Mouse (Mus musculus): ENCODE results near the gene Sin3b. TPM values are rescaled to one million over a fixed set of nuclear protein-coding genes. Genes with fewer than 3 reads are reported as not detected.

Sin3b gene
- total and polyA plus RNA-seq, 3 experiments = 75.2 to 91.6 (median 79.4) TPM

- Histone ChIP-seq H3K27me3 (ENCODE audit: control insufficient read depth, insufficient read depth, low read length) (no peaks in the 10 kb centered on the region), H3K79me2 (replicated peaks; ENCODE audit: control insufficient read depth, insufficient read depth, low read length) (no peaks in the 10 kb centered on the region), H3K36me3 (ENCODE audit: control insufficient read depth, insufficient read depth, low read length) (no peaks in the 10 kb centered on the region), H3K4me3 (no peak overlapping the region), H3K9ac (ENCODE audit: low read depth, low read length) (no peak overlapping the region), H3K4me1 (ENCODE audit: control insufficient read depth, insufficient read depth, low read length) (peaks cover 1% of the 10 kb centered on the region; the same call in 1 of the 2 replicates), H3K27ac (no peak overlapping the region)
- intact Hi-C loops (cut with DNase I) = no loop called here
- TF ChIP-seq POLR2A (IDR thresholded peaks at IDR 0.05; ENCODE audit: insufficient read depth, low read depth, low read length) (no peak), EP300 (IDR thresholded peaks at IDR 0.05; ENCODE audit: insufficient read depth, low read depth, low read length) (no peak), CTCF (IDR thresholded peaks at IDR 0.05) (no peak)
- peak in 1 of 2 experiments; percentile 1 for DNase-seq
- 97% methylated on average over 2 of the region's 2 CpGs for WGBS
Observed at GRCm38 (mm10) chr8:72756031-72756430, 32.9 kb downstream of the Sin3b start.

GRCm38 (mm10) chr8:72756771-72757390, 33.8 kb downstream of the Sin3b start:
- H3K9ac ChIP-seq (ENCODE audit: low read depth, low read length) = no peak overlapping the region
- no peaks in the 10 kb centered on the region for H3K36me3 ChIP-seq (ENCODE audit: control insufficient read depth, insufficient read depth, low read length)
- peak in 1 of 2 experiments; percentile 2 for DNase-seq
- intact Hi-C loops (cut with DNase I) = no loop called here
- no peak for TF ChIP-seq POLR2A (IDR thresholded peaks at IDR 0.05; ENCODE audit: insufficient read depth, low read depth, low read length)
- TF ChIP-seq CTCF (IDR thresholded peaks at IDR 0.05) = no peak
- no peak for TF ChIP-seq EP300 (IDR thresholded peaks at IDR 0.05; ENCODE audit: insufficient read depth, low read depth, low read length)
- no peak overlapping the region for H3K27ac ChIP-seq
- H3K4me3 ChIP-seq = no peak overlapping the region
- no peaks in the 10 kb centered on the region for H3K27me3 ChIP-seq (ENCODE audit: control insufficient read depth, insufficient read depth, low read length)
- 96% methylated on average over 35 of the region's 35 CpGs for WGBS
- no peaks in the 10 kb centered on the region for H3K79me2 ChIP-seq (replicated peaks; ENCODE audit: control insufficient read depth, insufficient read depth, low read length)
- peaks cover 3% of the 10 kb centered on the region; the same call in 1 of the 2 replicates for H3K4me1 ChIP-seq (ENCODE audit: control insufficient read depth, insufficient read depth, low read length)

GRCm38 (mm10) chr8:72757426-72758195, 34.5 kb downstream of the Sin3b start:
- TF ChIP-seq POLR2A (IDR thresholded peaks at IDR 0.05; ENCODE audit: insufficient read depth, low read depth, low read length) (no peak), EP300 (IDR thresholded peaks at IDR 0.05; ENCODE audit: insufficient read depth, low read depth, low read length) (no peak), CTCF (IDR thresholded peaks at IDR 0.05) (no peak)
- H3K4me3 ChIP-seq = no peak overlapping the region
- H3K27me3 ChIP-seq (ENCODE audit: control insufficient read depth, insufficient read depth, low read length) = no peaks in the 10 kb centered on the region
- DNase-seq = peak in 1 of 2 experiments; percentile 1
- H3K79me2 ChIP-seq (replicated peaks; ENCODE audit: control insufficient read depth, insufficient read depth, low read length) = no peaks in the 10 kb centered on the region
- H3K4me1 ChIP-seq (ENCODE audit: control insufficient read depth, insufficient read depth, low read length) = peaks cover 3% of the 10 kb centered on the region; the same call in 1 of the 2 replicates
- H3K27ac ChIP-seq = no peak overlapping the region
- H3K9ac ChIP-seq (ENCODE audit: low read depth, low read length) = no peak overlapping the region
- no peaks in the 10 kb centered on the region for H3K36me3 ChIP-seq (ENCODE audit: control insufficient read depth, insufficient read depth, low read length)
- intact Hi-C loops (cut with DNase I) = no loop called here
- 72% methylated on average over 15 of the region's 15 CpGs for whole genome bisulfite sequencing

GRCm38 (mm10) chr8:72758310-72758709, 35.2 kb downstream of the Sin3b start:
- Histone ChIP-seq H3K79me2 (replicated peaks; ENCODE audit: control insufficient read depth, insufficient read depth, low read length) (no peaks in the 10 kb centered on the region), H3K27ac (no peak overlapping the region), H3K4me1 (ENCODE audit: control insufficient read depth, insufficient read depth, low read length) (peaks cover 3% of the 10 kb centered on the region; the same call in 1 of the 2 replicates), H3K4me3 (no peak overlapping the region), H3K9ac (ENCODE audit: low read depth, low read length) (no peak overlapping the region), H3K36me3 (ENCODE audit: control insufficient read depth, insufficient read depth, low read length) (no peaks in the 10 kb centered on the region), H3K27me3 (ENCODE audit: control insufficient read depth, insufficient read depth, low read length) (no peaks in the 10 kb centered on the region)
- DNase-seq = peak in 1 of 2 experiments; percentile 0
- intact Hi-C loops (cut with DNase I) = no loop called here
- TF ChIP-seq CTCF (IDR thresholded peaks at IDR 0.05) = peak; percentile 42
- no peak for TF ChIP-seq POLR2A (IDR thresholded peaks at IDR 0.05; ENCODE audit: insufficient read depth, low read depth, low read length)

- H3K9ac ChIP-seq (ENCODE audit: low read depth, low read length) = no peak overlapping the region
- no peaks in the 10 kb centered on the region for H3K79me2 ChIP-seq (replicated peaks; ENCODE audit: control insufficient read depth, insufficient read depth, low read length)
- TF ChIP-seq CTCF (IDR thresholded peaks at IDR 0.05) (no peak), POLR2A (IDR thresholded peaks at IDR 0.05; ENCODE audit: insufficient read depth, low read depth, low read length) (no peak), EP300 (IDR thresholded peaks at IDR 0.05; ENCODE audit: insufficient read depth, low read depth, low read length) (no peak)
- peaks cover 3% of the 10 kb centered on the region; the same call in 1 of the 2 replicates for H3K4me1 ChIP-seq (ENCODE audit: control insufficient read depth, insufficient read depth, low read length)
- intact Hi-C loops (cut with DNase I) = no loop called here
- DNase-seq = peak in 1 of 2 experiments; percentile 1
- H3K27me3 ChIP-seq (ENCODE audit: control insufficient read depth, insufficient read depth, low read length) = no peaks in the 10 kb centered on the region
- 88% methylated on average over 3 of the region's 3 CpGs for WGBS
- no peak overlapping the region for H3K27ac ChIP-seq
- H3K36me3 ChIP-seq (ENCODE audit: control insufficient read depth, insufficient read depth, low read length) = no peaks in the 10 kb centered on the region
- no peak overlapping the region for H3K4me3 ChIP-seq
Observed at GRCm38 (mm10) chr8:72760216-72760615, 37.1 kb downstream of the Sin3b start.
